Mouse (Mus musculus): Measurements from ENCODE around the gene Sox5. TPM values are rescaled to one million over a fixed set of nuclear protein-coding genes. Genes with fewer than 3 reads are reported as not detected.

The Sox5 gene
- total RNA-seq, 2 experiments from 2014 or later: 39.5 to 48.8 TPM

- no peak for DNase-seq (ENCODE audit: low spot score in 2 of 2)
Measured at GRCm38 (mm10) chr6:143888556-143888955, 893.2 kb downstream of the Sox5 start.

GRCm38 (mm10) chr6:143878525-143878924 lies 903.3 kb downstream of the Sox5 start:
- DNase-seq (ENCODE audit: low spot score in 2 of 2): no peak

- no peak for DNase-seq (ENCODE audit: low spot score in 2 of 2)
Measured at GRCm38 (mm10) chr6:143868790-143869189, 913.0 kb downstream of the Sox5 start.

GRCm38 (mm10) chr6:143868155-143868685 lies 913.6 kb downstream of the Sox5 start:
- no peak for DNase-seq (ENCODE audit: low spot score in 2 of 2)

GRCm38 (mm10) chr6:143867029-143867428 lies 914.7 kb downstream of the Sox5 start:
- no peak for DNase-seq (ENCODE audit: low spot score in 2 of 2)

- DNase-seq (ENCODE audit: low spot score in 2 of 2): no peak
Measured at GRCm38 (mm10) chr6:143866566-143866965, 915.2 kb downstream of the Sox5 start.

DNA sequence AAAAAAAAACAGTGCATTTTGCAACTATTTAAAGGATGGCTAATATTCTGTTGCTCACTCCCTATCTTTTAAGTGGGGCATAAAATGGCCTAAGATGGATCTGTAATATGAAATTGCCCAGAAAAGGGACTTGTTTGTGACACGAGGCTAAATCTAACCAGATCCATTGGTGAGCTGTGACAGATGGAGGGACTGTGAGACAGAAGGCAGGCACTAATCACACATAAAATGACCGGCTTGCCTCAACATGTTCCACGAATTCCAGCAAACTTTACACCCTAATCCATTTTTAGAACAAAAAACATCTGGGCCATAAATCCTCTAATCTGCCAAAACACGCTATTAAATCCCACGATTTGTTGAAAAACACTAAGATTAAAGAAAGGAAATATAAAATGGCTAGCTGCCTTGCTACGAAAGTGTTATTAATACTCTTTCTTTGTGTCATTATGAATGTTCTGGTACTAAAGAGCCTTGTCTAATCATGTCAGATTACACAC lies 919.1 kb downstream of the Sox5 start:
- DNase-seq (ENCODE audit: low spot score in 2 of 2): no peak

GRCm38 (mm10) chr6:143860036-143860435 lies 921.7 kb downstream of the Sox5 start:
- no peak for DNase-seq (ENCODE audit: low spot score in 2 of 2)

- no peak for DNase-seq (ENCODE audit: low spot score in 2 of 2)
Measured at GRCm38 (mm10) chr6:143859535-143859934, 922.2 kb downstream of the Sox5 start.

DNA sequence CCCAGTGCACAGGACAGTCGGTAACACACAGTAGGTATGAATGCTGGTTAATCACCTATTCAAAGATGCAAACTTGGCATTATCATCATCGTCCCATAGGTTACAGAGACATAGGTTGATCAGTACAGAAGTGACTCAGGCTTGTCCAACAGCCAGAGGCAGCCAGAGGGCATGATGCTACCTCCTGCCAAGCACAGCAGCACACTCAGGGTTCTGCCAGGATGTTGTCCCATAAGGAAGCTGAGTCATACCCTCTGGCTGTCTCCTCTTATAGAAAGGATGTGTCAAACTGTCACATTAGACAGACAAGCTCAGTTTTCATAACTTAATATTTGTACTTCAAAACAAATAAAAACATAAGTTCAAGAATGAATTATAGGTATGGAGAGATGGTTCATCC lies 923.2 kb downstream of the Sox5 start:
- DNase-seq (ENCODE audit: low spot score in 2 of 2): no peak

GRCm38 (mm10) chr6:143857376-143857775 lies 924.4 kb downstream of the Sox5 start:
- DNase-seq (ENCODE audit: low spot score in 2 of 2): no peak

GRCm38 (mm10) chr6:143855421-143855820 lies 926.4 kb downstream of the Sox5 start:
- DNase-seq (ENCODE audit: low spot score in 2 of 2): no peak

DNA sequence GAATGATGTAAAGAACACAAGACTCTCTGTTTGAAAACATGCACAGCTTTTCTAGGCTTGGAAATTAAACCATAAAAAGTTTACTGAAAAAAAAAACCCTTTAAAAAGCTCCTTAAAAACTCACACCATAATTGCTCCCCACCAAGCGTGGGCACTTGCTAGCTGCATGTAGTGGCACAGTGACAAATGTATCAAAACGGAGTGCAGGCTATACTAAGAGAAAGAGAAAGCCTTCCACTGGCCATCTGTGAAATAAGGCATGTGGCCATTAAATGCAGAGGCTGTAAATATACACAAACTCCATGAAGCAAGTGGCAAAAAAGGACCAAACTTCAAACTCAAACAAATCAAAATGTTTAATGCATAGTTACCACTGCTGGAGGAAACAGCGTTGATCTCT lies 927.7 kb downstream of the Sox5 start:
- DNase-seq (ENCODE audit: low spot score in 2 of 2): no peak

- no peak for DNase-seq (ENCODE audit: low spot score in 2 of 2)
Measured at GRCm38 (mm10) chr6:143845761-143846160, 936.0 kb downstream of the Sox5 start.

GRCm38 (mm10) chr6:143844701-143844970 lies 937.1 kb downstream of the Sox5 start:
- DNase-seq (ENCODE audit: low spot score in 2 of 2): no peak

DNA sequence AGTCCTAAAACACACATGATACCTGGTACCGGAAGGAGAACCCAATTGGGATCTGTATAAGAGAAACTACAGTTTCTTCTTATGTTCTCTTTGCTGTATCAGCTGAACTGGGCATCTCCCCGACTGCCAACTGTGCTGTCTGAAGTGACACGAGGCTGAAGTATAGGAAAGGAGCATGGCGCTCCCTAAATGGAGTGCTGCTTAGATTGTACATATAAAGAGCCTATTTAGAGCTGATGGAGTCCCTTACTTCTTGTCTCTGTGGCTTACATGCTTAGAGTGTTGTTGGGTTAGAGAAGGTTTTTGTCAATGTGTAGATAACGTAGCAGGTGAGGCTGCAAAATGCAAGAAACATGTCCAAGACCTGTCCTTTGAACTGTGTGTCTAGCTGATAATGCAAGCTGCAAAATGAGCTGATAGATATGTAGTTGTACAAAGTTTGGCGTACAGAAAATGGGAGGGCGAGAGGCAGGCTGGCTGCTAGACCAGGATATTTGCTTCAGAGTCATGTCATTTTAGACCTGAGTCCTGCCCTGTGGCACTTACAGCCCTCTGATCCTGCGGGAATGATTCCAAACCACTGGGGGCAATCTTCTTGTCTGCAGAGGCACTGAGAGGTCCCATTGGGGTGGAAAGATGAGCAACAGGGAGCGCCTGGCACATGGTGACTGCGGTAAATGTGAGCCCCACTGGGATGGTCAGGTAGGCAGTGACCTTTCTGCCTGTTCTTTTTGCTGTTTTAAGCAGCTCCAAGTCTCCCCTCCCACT lies 937.7 kb downstream of the Sox5 start:
- DNase-seq (ENCODE audit: low spot score in 2 of 2): no peak

GRCm38 (mm10) chr6:143841954-143842353 lies 939.8 kb downstream of the Sox5 start:
- no peak for DNase-seq (ENCODE audit: low spot score in 2 of 2)

GRCm38 (mm10) chr6:143841109-143841638 lies 940.6 kb downstream of the Sox5 start:
- DNase-seq (ENCODE audit: low spot score in 2 of 2): no peak

- no peak for DNase-seq (ENCODE audit: low spot score in 2 of 2)
Measured at GRCm38 (mm10) chr6:143838384-143839076, 943.2 kb downstream of the Sox5 start.

- no peak for DNase-seq (ENCODE audit: low spot score in 2 of 2)
Measured at GRCm38 (mm10) chr6:143835331-143835730, 946.4 kb downstream of the Sox5 start.

DNA sequence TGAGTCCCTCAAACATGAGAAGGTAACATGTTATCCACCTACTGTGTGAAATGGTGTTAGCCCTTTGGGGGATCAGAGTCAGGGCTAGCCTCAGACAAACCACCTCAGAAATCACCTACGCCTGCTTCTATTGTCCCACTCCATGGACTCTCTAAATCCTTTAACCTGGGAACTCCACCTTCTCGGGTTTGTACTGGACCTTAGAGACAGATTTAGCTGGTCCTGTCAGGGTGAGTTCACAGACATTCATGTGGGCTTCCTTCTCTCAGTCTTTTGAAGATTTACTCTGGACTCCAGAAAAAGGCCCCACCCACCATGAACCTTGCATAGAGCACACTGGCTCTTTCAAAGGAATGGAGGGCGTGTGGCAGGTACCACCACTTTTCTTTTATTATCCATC lies 947.8 kb downstream of the Sox5 start:
- DNase-seq (ENCODE audit: low spot score in 2 of 2): no peak

DNA sequence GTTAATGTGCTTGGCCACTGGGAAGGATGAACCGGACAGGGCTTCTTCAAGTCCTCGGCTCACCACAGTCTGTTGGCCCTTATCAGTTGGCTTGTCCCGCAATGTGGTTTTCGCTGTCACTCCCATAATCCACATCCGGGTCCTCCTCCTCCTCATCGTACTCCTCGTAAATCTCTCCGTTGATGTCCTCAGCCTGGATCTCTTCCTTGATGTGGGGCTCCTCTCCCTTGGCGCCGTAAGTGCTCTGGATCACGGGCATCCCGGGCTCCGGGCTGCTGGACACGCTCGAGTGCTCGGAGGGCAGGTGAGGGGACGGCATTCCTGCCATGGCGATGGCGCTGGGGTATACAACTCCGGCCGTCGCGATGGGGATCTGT lies 948.6 kb downstream of the Sox5 start:
- DNase-seq (ENCODE audit: low spot score in 2 of 2): no peak
